Mouse (Mus musculus): Measurements from ENCODE around the gene Olfr1291-ps1.

Olfr1291-ps1 gene

GRCm38 (mm10) chr2:111496880-111497279 lies at the start of gene Olfr1291-ps1:
Gene Olfr1291-ps1, plus strand, starts transcription at chr2:111497180.
- ATAC-seq (ENCODE audit: insufficient number of reproducible peaks, low FRiP score, low TSS enrichment), result no peak

GRCm38 (mm10) chr2:111448842-111449241 lies 48.1 kb upstream of the Olfr1291-ps1 start, which contains the start of gene Olfr1287:
Gene Olfr1287, plus strand, starts transcription at chr2:111449142.
- ATAC-seq (ENCODE audit: insufficient number of reproducible peaks, low FRiP score, low TSS enrichment), result no peak

GRCm38 (mm10) chr2:111473801-111474200 lies 23.2 kb upstream of the Olfr1291-ps1 start, which contains the start of gene Olfr1288:
Gene Olfr1288, plus strand, starts transcription at chr2:111474101.
- no peak for ATAC-seq (ENCODE audit: insufficient number of reproducible peaks, low FRiP score, low TSS enrichment)

- ATAC-seq (ENCODE audit: insufficient number of reproducible peaks, low FRiP score, low TSS enrichment), result no peak
Measured at GRCm38 (mm10) chr2:111480519-111480918, 16.5 kb upstream of the Olfr1291-ps1 start, which contains the start of gene Olfr1289. Gene Olfr1289, plus strand, starts transcription at chr2:111480819.

GRCm38 (mm10) chr2:111493729-111494128 lies 3.3 kb upstream of the Olfr1291-ps1 start, which contains the start of gene Olfr1290:
Gene Olfr1290, minus strand, starts transcription at chr2:111493829.
- no peak for ATAC-seq (ENCODE audit: insufficient number of reproducible peaks, low FRiP score, low TSS enrichment)

- no peak for ATAC-seq (ENCODE audit: insufficient number of reproducible peaks, low FRiP score, low TSS enrichment)
Measured at GRCm38 (mm10) chr2:111517451-111517850, 20.5 kb downstream of the Olfr1291-ps1 start.

GRCm38 (mm10) chr2:111524903-111525302 lies 27.9 kb downstream of the Olfr1291-ps1 start, which contains the start of gene Olfr1293-ps:
Gene Olfr1293-ps, plus strand, starts transcription at chr2:111525203.
- no peak for ATAC-seq (ENCODE audit: insufficient number of reproducible peaks, low FRiP score, low TSS enrichment)

- ATAC-seq (ENCODE audit: insufficient number of reproducible peaks, low FRiP score, low TSS enrichment), result no peak
Measured at GRCm38 (mm10) chr2:111540191-111540590, 43.2 kb downstream of the Olfr1291-ps1 start, which contains the start of gene Olfr1294. Gene Olfr1294, minus strand, starts transcription at chr2:111540291.
